Comparison of ENCODE assay signal across 31 mouse cellular contexts in the genomic region with DNA sequence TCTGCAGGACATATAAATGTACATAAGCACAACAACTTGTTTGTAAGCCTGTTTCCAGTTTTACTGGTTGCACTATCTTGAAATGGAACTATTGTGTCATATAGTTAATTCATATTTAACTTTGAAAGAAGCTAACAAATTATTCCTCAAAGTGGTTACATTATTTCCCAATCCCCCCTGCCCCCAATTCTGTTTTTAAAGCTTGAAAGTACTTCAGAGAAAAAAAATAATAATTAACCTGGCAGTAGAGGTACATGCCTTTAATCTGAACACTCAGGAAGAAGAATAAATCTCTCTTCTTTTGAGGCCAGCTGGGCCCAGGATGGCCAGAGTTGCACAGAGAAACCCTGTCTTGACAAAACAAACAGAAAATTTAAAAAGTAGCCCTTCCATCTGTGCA.
"Had no signal": no experiment of that assay in that cellular context is flagged by ENCODE, and none has a peak within 500 bp of the region (broad histone marks: within the 10 kb centered on the region; RNA-seq: fewer than 3 reads in every experiment).

No protein-coding gene starts in this region.

- ATAC-seq: lung, postnatal 0 days; midbrain, embryonic 13.5 days; midbrain, embryonic 15.5 days; midbrain, embryonic 16.5 days had no signal

- H3K4me2 ChIP-seq: limb, embryonic 12.5 days; limb, embryonic 13.5 days; limb, embryonic 15.5 days; liver, embryonic 11.5 days; liver, embryonic 13.5 days; liver, embryonic 15.5 days; lung, embryonic 14.5 days; lung, embryonic 15.5 days; midbrain, embryonic 11.5 days; midbrain, embryonic 12.5 days; midbrain, embryonic 13.5 days; midbrain, embryonic 15.5 days; neural tube, embryonic 12.5 days; neural tube, embryonic 13.5 days had no signal

- H3K36me3 ChIP-seq: limb, embryonic 10.5 days; limb, embryonic 12.5 days; limb, embryonic 13.5 days; limb, embryonic 15.5 days; liver, embryonic 13.5 days; liver, embryonic 15.5 days; lung, embryonic 15.5 days; midbrain, embryonic 10.5 days; midbrain, embryonic 12.5 days; midbrain, embryonic 13.5 days; midbrain, embryonic 15.5 days; neural tube, embryonic 12.5 days; neural tube, embryonic 13.5 days had no signal

- H3K9ac ChIP-seq: limb, embryonic 12.5 days; limb, embryonic 13.5 days; limb, embryonic 15.5 days; liver, embryonic 13.5 days; liver, embryonic 14.5 days; liver, embryonic 15.5 days; lung, embryonic 14.5 days; lung, embryonic 15.5 days; midbrain, embryonic 12.5 days; midbrain, embryonic 13.5 days; midbrain, embryonic 15.5 days; neural tube, embryonic 12.5 days; neural tube, embryonic 13.5 days had no signal

- DNase-seq: left cerebral cortex, postnatal 4 days; liver, embryonic 13.5 days; lung, adult 18-20 months; lung, adult 2 months; lung, embryonic 14.5 days; lung, postnatal 10 days; lung, postnatal 14 days; lung, postnatal 36 days; lung, postnatal 4 days; midbrain, embryonic 14.5 days had no signal

- H3K27ac ChIP-seq: left cerebral cortex, adult 2 months; limb, embryonic 10.5 days; limb, embryonic 12.5 days; limb, embryonic 13.5 days; limb, embryonic 15.5 days; liver, embryonic 13.5 days; liver, embryonic 14.5 days; liver, embryonic 15.5 days; lung, embryonic 15.5 days; macrophage; midbrain, embryonic 10.5 days; midbrain, embryonic 12.5 days; midbrain, embryonic 13.5 days; midbrain, embryonic 15.5 days; neural tube, embryonic 12.5 days; neural tube, embryonic 13.5 days had no signal

- H3K4me3 ChIP-seq: left cerebral cortex, adult 2 months; limb, embryonic 10.5 days; limb, embryonic 12.5 days; limb, embryonic 13.5 days; limb, embryonic 15.5 days; liver, embryonic 13.5 days; liver, embryonic 15.5 days; lung, embryonic 15.5 days; megakaryocyte, embryonic 14.5 days; midbrain, embryonic 10.5 days; midbrain, embryonic 12.5 days; midbrain, embryonic 13.5 days; midbrain, embryonic 15.5 days; myocyte; neural tube, embryonic 12.5 days; neural tube, embryonic 13.5 days had no signal

- H3K27me3 ChIP-seq: limb, embryonic 12.5 days; limb, embryonic 13.5 days; liver, embryonic 13.5 days; liver, embryonic 15.5 days; lung, embryonic 15.5 days; megakaryocyte, embryonic 14.5 days; midbrain, embryonic 12.5 days; midbrain, embryonic 13.5 days; midbrain, embryonic 15.5 days; neural tube, embryonic 12.5 days; neural tube, embryonic 13.5 days had no signal

- H3K9me3 ChIP-seq: limb, embryonic 10.5 days; limb, embryonic 12.5 days; limb, embryonic 13.5 days; limb, embryonic 15.5 days; liver, embryonic 13.5 days; liver, embryonic 15.5 days; lung, embryonic 15.5 days; midbrain, embryonic 10.5 days; midbrain, embryonic 12.5 days; midbrain, embryonic 13.5 days; midbrain, embryonic 15.5 days; neural tube, embryonic 12.5 days; neural tube, embryonic 13.5 days had no signal

- H3K4me1 ChIP-seq: liver, embryonic 13.5 days; lung, embryonic 15.5 days had no signal
